Mouse (Mus musculus): ENCODE measurements around the gene Hacd2.

DNA sequence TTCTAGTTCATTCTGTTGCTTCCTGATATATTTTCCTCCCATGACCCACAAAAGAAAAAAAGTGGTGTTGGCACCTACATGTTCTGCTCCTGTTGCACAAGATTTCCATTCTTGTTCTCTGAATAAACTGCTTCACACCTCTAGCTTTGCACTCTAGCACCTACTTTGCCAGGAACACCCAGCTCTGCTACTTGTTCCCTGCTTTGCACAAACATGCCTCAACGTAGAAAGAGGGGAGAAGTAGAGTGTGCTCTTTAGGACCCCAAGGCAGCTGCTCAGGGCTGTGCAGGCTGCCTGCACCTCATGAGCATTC is 32.9 kb downstream of the Hacd2 start:
- TF ChIP-seq CTCF (IDR thresholded peaks at IDR 0.05; ENCODE audit: borderline replicate concordance, control insufficient read depth, extremely low read depth, insufficient read depth, low read length, poor library complexity) (no peak), POLR2A (IDR thresholded peaks at IDR 0.05; ENCODE audit: control insufficient read depth, extremely low read depth, insufficient read depth, low read length, poor library complexity) (no peak)

All from thymus, adult 2 months (tissue).